Mouse (Mus musculus) heart, postnatal 0 days (tissue): ENCODE measurements around the gene 1810010D01Rik. TPM values are rescaled to one million over a fixed set of nuclear protein-coding genes. Genes with fewer than 3 reads are reported as not detected.

Source experiments
- ATAC-seq: fragments of 200-750 bp; cut with Nextera tagmentation; 2 replicates; pipeline ENCODE4 v1.8.0; 2017; ENCODE audit warnings: low read depth, moderate number of reproducible peaks, moderate library complexity; ENCODE audit not compliant: insufficient read depth
- DNase-seq: peaks from one replicate; pipeline ENCODE4 v3.0.0-alpha.2; 2016; ENCODE audit warnings: low spot score
- H3K27ac ChIP-seq: fragments of 300-500 bp; sonication (generic); 2 replicates; pipeline ENCODE4 v1.5.1; 2014; ENCODE audit warnings: low read depth, mild to moderate bottlenecking
- H3K27me3 ChIP-seq: fragments of 300-500 bp; sonication (generic); 2 replicates; pipeline ENCODE4 v1.6.1; 2014; ENCODE audit warnings: low read length, mixed read lengths; ENCODE audit not compliant: control insufficient read depth, insufficient read depth
- H3K36me3 ChIP-seq: fragments of 300-500 bp; sonication (generic); replicated peaks from 2 replicates; pipeline ENCODE4 v1.6.1; 2014; ENCODE audit warnings: low read length, mixed read lengths; ENCODE audit not compliant: control insufficient read depth, insufficient read depth
- H3K4me1 ChIP-seq: fragments of 300-500 bp; sonication (generic); 2 replicates; pipeline ENCODE4 v1.6.1; 2014; ENCODE audit warnings: antibody characterized with exemption; ENCODE audit not compliant: control insufficient read depth, insufficient read depth
- H3K4me2 ChIP-seq: fragments of 300-500 bp; sonication (generic); 2 replicates; pipeline ENCODE4 v1.6.1; 2014; ENCODE audit warnings: low read depth, mild to moderate bottlenecking, low read length, moderate library complexity
- H3K4me3 ChIP-seq: fragments of 300-500 bp; sonication (generic); 2 replicates; pipeline ENCODE4 v1.5.1; 2014; ENCODE audit warnings: low read depth, low read length
- H3K9ac ChIP-seq: fragments of 300-500 bp; sonication (generic); replicated peaks from 2 replicates; pipeline ENCODE4 v1.6.1; 2014; ENCODE audit warnings: low read depth, low read length, mixed read lengths
- H3K9me3 ChIP-seq: fragments of 300-500 bp; sonication (generic); replicated peaks from 2 replicates; pipeline ENCODE4 v1.6.1; 2016; ENCODE audit warnings: low read length; ENCODE audit not compliant: control insufficient read depth
- CTCF ChIP-seq: IDR thresholded peaks from 2 replicates; pipeline ENCODE4 v1.5.1; 2016; ENCODE audit warnings: antibody characterized with exemption, control low read depth, low read depth
- EP300 ChIP-seq: IDR thresholded peaks from 2 replicates; pipeline ENCODE4 v1.6.1; 2016; ENCODE audit warnings: antibody characterized with exemption, low read depth
- WGBS: fragments of 180-500 bp; shearing (Covaris S2); extraction: QIAGEN DNeasy Blood & Tissue Kit; methylation state at CpG from one replicate; pipeline ENCODE4 v1.1.7; 2014; 5-methylcytosine and 5-hydroxymethylcytosine counted together
- polyA plus RNA-seq: library from polyadenylated mRNA; unstranded; fragments of >200 nt; fragmentation: Nextera tagmentation; extraction: Ambion mirVana; gene quantifications from 2 replicates; pipeline ENCODE4 v1.2.1, GENCODE M21; 2015
- total RNA-seq: library from RNA; depleted of rRNA; stranded (reverse); fragments of >200 nt; gene quantifications from 2 replicates; pipeline ENCODE4 v1.2.3, GENCODE M21; 2014; ENCODE audit warnings: low replicate concordance

1810010D01Rik gene
- total and polyA plus RNA-seq, 2 experiments from 2014 or later = 7.1 TPM; not detected in 1

DNA sequence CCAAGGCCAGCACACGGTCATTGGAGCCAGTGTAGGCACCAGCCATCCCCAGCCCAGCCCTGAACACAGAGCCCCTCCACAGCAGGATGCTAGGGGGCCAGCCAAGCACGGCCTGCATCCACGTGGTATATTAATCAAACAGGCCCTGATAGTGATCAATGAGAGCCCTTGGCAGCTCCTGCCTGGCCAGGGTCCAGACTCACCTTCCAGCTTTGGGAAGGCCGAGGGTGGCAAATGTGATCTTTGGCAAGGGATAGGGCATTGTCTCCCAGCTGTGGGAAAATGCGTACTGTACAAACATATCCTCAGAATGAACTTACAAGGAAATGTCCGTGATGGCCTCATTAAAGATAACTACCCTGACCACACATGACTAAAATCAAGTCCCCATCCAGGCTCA, 31.2 kb upstream of the 1810010D01Rik start:
- no peak for DNase-seq
- H3K4me2 ChIP-seq = no peak overlapping the region
- no peak overlapping the region for H3K4me3 ChIP-seq
- 0 out of 2 replicates have a peak, but pooled peaks have one; percentile 18 for ATAC-seq
- no peaks in the 10 kb centered on the region for H3K4me1 ChIP-seq
- H3K27ac ChIP-seq = no peak overlapping the region
- H3K9ac ChIP-seq = no peak overlapping the region
- TF ChIP-seq EP300 (no peak), CTCF (no peak)
- no peaks in the 10 kb centered on the region for H3K36me3 ChIP-seq
- H3K9me3 ChIP-seq = no peaks in the 10 kb centered on the region
- WGBS = 53% methylated on average over 6 of the region's 6 CpGs
- H3K27me3 ChIP-seq = no peaks in the 10 kb centered on the region

DNA sequence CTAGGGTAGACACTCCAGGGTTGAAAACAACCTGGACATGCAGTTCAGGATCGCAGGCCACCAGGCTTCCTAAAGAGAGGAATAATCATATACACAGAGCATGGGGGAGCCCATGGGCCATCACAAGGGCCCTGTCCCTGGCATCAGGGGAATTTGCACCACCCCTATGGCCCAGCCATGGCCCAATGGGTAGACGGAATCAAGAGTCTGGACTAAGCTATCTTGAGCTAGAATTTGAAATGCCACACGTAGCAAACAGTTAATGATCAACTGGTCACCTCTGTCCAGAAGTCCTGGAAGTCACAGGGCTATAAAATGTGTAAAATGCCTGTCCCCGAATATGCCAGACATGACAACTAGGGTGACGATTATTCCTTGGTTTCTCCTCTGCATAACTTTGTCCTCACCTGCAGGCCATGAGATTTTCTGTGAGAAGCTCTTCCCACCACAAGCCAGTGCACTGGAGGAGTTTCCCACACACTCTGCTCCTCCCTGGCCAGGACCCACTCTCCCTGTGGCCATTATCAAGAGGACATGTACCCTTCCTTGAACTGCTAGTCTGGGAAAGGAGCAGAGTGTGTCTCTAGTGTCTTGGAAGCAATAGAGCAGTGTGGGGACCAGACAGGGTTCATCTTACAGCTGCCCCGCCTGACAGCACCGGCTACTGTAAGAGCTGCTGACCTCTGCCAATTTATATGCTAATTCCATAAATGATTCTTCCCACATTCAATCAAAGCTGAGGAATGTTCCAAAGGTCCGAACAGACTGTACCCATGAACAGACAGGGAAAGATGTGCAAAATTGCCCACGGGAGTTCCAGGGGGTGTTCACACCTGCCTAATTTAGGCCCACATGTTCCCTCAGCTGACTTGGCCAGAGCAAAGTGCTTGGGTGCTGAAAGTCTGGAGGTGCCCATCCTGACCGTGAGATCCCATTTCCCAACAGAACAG, 27.2 kb upstream of the 1810010D01Rik start:
- no peaks in the 10 kb centered on the region for H3K4me1 ChIP-seq
- H3K4me3 ChIP-seq = no peak overlapping the region
- no peaks in the 10 kb centered on the region for H3K27me3 ChIP-seq
- no peak for DNase-seq
- no peak for TF ChIP-seq CTCF
- no peak for TF ChIP-seq EP300
- no peak overlapping the region for H3K27ac ChIP-seq
- 70% methylated on average over 10 of the region's 10 CpGs for WGBS
- H3K36me3 ChIP-seq = no peaks in the 10 kb centered on the region
- no peak overlapping the region for H3K4me2 ChIP-seq
- no peak for ATAC-seq
- H3K9me3 ChIP-seq = no peaks in the 10 kb centered on the region
- H3K9ac ChIP-seq = no peak overlapping the region

DNA sequence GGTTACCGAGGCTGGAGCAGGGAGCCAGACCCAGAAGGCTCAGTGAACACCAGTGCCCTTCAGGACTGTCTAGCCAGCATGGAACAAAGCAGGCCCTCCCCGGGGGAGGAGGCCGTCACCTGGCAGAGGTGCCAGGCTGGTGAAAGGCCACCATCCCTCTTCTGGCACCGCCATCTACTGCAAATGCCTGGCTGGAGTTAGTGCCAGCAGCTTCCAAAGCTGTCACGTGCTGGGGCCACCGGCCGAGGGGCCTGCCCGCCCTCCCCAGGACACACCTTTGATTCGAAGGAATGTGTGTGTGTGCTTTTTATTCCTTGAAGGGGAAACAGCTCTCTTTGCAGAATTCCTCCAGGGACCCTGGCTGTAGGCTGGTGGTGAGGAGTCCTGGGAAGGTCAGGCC, 23.7 kb upstream of the 1810010D01Rik start:
- no peak overlapping the region for H3K4me2 ChIP-seq
- no peaks in the 10 kb centered on the region for H3K27me3 ChIP-seq
- H3K27ac ChIP-seq = no peak overlapping the region
- H3K9ac ChIP-seq = no peak overlapping the region
- ATAC-seq (no peak), DNase-seq (no peak)
- no peaks in the 10 kb centered on the region for H3K36me3 ChIP-seq
- no peak for TF ChIP-seq CTCF
- no peak for TF ChIP-seq EP300
- H3K9me3 ChIP-seq = no peaks in the 10 kb centered on the region
- no peak overlapping the region for H3K4me3 ChIP-seq
- H3K4me1 ChIP-seq = no peaks in the 10 kb centered on the region
- 68% methylated on average over 9 of the region's 9 CpGs for WGBS

DNA sequence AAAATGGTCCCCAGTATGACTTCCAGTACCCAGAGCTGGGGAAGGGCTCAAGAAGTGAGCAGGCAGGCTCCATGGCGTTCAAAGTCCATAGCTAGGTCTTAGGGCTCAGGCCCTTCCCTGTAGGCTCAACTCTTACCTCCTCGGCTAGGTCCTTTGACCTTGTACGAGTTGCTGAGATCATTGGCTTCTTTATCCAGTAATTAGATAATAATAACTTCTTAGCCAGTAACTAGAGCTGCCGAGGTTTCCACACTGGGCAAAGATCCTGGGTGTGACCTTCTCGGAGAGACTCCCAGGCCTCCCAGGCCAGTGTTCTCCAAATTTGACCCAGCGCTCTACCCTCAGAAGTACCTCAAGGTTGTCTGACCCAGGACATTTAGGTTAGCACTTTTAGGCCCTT, 18.7 kb upstream of the 1810010D01Rik start:
- no peak overlapping the region for H3K9ac ChIP-seq
- no peaks in the 10 kb centered on the region for H3K9me3 ChIP-seq
- H3K4me2 ChIP-seq = no peak overlapping the region
- 88% methylated on average over 6 of the region's 6 CpGs for WGBS
- H3K36me3 ChIP-seq = no peaks in the 10 kb centered on the region
- DNase-seq (no peak), ATAC-seq (no peak)
- no peak overlapping the region for H3K4me3 ChIP-seq
- TF ChIP-seq EP300 = no peak
- no peak for TF ChIP-seq CTCF
- no peak overlapping the region for H3K27ac ChIP-seq
- peaks cover 9% of the 10 kb centered on the region for H3K4me1 ChIP-seq
- no peaks in the 10 kb centered on the region for H3K27me3 ChIP-seq

DNA sequence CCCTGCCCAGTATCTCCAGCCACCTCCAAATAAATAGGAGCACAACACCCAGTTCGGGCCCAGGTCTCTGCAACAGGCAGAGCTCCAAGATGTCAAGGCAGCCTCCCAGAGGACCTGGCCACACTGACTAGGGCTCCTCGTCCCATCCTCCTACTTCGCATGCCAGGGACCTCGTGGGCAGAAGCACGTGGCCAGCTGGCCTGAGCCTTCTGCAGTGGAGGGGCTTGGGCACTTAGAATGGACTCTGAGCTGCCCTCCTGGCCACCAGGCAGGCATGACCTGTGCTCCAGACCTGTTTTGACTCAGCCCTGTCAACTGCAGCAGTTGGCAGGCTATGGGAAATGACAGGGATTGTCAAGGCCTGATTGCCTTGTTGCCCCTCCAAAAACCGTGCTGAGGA, 17.7 kb upstream of the 1810010D01Rik start:
- Histone ChIP-seq H3K9ac (no peak overlapping the region), H3K4me3 (no peak overlapping the region), H3K27ac (no peak overlapping the region), H3K9me3 (no peaks in the 10 kb centered on the region), H3K4me2 (no peak overlapping the region), H3K27me3 (no peaks in the 10 kb centered on the region), H3K4me1 (peaks cover 9% of the 10 kb centered on the region), H3K36me3 (no peaks in the 10 kb centered on the region)
- WGBS = 68% methylated on average over 6 of the region's 6 CpGs
- TF ChIP-seq CTCF (no peak), EP300 (no peak)
- ATAC-seq = no peak
- DNase-seq = no peak
